Mouse (Mus musculus) activated CD4-positive, CD25-positive, alpha-beta regulatory T cell, adult 4 months (primary cell): ENCODE measurements at regions not wholly inside any gene's neighbourhood (a gene's known extent, or its start where the extent isn't known, plus 50 kb on each side); places are given as distances from the start of the nearest gene placed in this dataset.

ENCODE experiments used
- ATAC-seq: one replicate; pipeline ENCODE4 v1.8.0; 2017

DNA sequence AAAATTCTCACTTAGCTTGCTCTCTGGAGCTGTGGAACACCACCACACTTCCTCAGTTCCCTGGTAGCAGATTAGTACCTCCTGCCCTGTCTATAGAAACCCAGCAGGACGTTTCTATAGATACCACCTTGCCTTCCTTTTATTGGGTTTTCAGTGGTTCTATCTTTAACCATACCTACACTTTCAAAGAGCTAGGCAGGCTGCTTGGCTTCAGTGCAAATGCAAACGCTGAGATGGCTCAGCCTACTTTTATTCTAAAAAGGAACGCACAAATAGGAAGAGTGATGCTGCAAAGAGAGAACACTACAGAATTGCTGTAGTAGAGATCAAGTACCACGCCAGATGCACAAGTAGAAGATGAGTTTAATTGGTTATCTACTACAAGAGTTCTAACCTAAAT, 120.9 kb upstream of the Ifne start:
- ATAC-seq = no peak

DNA sequence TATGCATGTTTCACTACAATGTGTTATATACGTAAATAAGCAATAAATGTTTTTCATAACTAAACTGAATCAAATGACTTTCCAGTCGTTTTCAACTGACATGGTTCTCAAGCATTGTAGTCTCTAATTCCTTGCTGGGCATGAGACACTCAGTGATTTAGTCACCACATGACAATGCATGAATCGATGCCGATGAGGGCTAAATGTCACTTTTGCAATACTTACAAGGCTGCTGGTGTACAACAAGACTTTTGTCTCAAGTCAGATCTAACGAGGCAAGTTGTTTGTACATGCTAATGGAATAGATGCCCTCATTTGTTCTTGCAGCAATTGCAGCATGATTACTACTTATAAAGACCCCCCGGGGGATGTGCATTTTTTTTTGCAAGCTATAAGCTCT, 120.2 kb upstream of the Ifne start:
- no peak for ATAC-seq

DNA sequence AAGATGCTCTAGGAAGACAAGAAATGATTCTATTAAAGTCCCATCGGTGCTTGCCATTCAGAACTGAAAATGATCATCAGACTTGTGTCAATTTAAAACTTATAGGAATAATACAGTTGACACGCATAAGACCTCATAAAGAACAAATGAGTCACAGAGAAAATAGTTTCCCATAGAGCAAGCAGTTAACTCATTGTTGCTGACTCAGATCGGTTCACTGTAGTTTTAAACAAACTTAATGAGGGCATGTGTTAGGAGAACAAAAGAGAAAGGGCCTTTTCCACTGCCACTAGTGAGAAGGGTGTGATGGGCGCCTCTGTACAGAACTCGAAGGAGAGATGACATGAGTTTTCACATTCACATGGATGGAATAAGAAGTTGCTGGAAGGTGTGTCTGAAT, 118.3 kb upstream of the Ifne start:
- no peak for ATAC-seq

DNA sequence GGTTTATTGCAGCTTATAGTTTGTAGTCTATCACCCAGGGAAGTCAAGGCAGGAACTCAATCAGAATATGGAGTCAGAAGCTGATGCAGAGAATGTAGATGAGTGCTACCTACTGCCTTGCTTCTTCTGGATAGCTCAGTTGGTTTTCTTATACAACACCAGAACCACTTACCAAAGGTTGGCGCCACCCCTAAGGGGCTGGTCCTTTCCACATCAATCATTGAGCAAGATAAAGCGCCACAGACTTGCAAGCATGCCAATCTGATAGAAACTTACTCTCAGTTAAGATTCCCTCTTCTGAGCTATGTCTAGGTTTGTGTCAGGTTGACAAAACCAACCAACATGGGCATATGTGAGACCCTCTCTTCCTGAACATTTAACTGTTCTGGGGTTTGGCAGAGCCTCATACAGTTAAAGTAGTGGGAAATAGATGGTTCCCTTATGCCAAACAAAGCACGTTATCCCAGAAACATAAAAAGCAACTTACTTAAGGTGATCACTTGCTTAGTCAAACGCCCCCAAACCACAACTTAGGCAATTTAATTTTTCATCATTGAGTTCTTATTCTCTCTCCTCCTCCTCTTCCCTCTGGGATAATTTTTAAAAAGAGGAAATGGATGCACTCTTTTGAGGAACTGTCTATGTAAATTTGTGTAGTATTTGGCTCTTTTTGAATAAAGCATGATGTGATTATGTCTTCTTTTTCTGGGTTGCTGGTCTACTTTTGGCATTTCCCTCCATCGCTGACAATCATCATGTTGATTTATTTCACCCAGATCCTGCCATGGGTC, 115.3 kb upstream of the Ifne start:
- ATAC-seq = no peak

DNA sequence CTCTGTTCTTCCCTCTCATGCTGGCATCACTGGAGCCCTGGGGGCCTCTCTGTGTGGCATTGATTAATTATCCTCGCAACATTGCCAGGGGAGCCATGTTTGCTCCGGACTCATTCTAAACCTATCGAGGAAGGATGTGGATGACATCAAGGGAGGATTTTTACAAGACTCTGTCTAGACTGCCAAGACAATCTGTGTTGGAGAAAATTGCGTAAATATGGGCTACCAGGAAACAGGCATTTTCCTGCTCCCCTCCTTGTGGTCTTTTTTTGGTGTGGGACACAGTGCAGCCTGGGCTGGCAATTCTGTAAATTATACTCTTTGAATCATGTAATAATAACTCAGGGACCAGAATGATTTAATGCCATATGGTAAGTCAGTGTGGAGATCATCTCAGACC, 114.5 kb upstream of the Ifne start:
- ATAC-seq = no peak

DNA sequence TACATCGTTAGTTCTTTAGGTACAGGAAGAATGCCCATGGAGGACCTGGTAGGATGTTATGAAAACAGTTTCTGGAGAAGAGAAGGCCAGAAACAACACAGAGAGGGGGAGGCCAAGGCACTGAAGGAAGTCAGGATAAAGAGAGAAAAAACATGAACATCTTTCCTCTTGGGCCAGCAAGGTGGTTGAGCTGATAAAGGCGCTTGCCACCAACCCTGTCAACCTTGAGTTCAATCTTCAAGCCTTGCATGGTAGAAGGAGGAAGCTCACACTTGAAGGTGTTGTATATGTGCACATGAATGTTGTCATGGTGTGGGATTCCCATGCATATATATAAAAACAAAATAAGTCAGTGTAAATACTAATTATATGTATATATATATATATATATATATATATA, 112.5 kb upstream of the Ifne start:
- ATAC-seq = no peak

DNA sequence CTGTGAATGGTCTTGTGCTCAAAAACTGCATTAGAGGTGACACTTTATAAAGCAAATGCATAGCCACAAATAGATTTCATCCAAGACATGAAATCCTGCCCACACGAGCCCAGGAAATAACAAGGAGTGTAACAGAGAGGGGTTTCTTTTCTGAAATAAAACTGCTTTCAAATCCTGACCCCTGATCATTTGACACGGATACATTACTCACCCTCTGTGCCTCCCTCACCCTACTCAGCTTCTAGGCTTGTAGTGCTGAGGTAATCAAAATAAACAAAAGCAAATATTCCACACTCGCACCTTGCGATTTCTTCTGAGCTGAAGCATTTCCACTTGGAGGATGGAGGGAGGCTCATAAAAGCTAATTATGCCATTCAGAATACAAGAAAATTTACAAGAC, 108.4 kb upstream of the Ifne start:
- ATAC-seq = no peak

DNA sequence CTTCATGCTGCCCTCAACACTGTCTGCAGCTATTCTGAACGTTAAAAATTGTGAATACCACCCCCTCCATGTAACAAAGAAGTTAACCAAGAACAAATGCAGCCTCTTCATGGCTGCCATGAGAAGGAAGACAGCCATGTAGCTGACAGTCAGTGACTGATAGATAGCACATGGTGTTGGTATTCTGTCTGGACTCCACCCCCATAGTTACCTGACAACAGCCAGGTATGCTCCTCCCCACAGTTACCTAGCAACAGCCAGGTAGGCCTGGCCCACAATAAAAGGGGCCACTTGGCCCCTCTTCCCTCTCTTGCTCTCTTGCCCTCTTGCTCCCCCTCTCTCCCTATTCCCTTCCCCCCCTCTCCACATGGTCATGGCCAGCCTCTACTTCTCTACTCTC, 107.1 kb upstream of the Ifne start:
- ATAC-seq = no peak

DNA sequence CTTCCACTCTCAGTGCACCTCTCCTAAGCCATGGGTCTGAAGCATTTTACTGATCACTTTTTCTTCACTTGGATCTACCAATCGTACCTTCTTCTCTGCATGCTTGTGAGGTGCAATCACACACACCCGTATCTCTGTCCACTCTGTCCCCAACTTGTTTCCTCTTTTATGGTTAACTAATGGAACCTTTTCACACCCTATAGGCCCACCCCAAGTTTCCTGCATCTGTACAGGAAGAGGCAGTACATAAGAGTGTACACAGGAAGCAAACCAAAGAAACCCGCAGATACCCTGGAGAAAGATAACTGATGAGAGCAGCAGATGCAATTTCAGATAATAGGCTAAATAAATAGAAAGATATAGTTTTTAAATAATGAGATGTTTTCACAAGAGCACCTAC, 102.5 kb upstream of the Ifne start:
- peak; percentile 80 for ATAC-seq

DNA sequence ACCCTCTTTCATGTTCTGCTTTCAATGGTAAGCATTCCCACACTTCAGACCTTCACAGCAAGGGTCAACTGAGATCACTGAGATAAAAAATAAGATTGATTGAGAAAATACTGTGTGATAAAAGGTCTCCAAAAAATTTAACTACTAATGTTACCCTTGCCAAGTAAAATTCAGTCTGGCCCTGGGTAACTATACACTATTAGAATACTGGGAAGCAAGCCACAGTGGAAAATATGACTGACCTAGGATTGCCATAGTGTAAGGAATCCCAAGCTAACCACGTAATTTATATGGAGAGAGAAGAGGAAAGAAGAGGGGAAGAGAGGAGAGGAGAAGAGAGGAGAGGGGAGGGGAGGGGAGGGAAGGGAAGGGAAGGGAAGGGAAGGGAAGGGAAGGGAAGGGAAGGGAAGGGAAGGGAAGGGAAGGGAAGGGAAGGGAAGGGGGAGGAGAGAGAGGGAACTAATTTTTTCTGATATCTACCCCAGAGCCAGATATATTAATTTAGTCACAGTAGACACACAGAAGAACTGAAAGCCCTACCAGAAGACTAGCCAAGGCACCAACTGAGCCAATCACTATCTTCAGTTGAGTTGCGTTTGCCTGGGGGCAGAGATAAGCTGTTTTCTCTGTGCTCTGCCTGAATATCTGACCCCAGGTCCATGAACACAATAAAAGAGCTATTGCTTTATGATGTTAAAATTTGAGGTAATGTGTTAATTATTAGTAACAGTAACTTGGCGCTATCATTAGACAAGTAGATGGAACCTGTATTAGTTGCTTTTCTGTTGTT, 97.3 kb upstream of the Ifne start:
- ATAC-seq = no peak

DNA sequence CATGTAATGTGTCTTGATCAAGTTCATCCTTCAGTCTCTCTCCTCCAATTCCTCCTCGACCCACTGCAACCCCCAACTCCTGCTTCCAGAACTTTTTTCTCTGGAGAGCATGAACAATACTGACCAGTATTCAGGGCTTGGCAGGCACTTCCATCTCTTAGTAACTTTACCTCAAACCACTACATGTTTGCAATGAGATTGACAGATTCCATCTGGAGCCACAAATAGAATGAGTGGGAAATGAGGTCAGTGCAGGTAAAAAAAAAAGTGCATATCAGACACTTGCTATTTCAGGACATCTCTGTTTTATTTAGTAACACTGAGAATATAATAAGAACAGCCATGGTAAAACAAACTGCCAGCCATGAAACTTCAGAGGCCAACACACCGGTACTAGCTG, 94.5 kb upstream of the Ifne start:
- ATAC-seq = no peak

DNA sequence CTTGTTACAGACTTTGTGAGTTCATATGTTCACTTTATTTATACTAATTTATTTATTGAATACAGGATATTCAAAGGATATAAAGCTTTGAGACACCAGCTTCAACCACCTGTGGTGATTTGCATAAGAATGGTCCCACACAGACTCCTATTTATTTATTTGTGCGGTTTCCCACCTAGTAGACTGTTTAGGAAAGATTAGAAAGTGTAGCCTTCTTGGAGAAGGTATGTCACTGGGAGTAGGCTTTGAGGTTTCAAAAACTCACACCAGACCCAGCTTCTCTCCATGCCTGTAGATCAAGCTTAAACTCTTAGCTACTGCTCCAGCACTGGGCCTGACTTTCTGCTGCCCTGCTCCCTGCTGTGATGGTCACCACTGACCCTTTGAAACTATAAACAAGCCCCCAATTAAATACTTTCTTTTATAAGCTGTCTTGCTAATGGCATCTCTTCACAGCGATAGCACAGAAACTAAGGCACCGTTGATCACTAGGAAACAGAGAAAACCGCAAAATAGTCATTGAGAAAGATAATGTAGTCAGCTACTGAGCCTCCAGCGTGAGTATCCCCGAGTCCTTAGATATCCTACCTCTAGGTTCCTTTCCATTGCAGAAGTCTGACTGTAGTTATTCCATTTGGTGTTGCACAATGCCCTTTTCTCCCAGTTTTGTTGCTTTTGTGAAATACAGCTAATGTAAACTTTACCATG, 89.3 kb upstream of the Ifne start:
- no peak for ATAC-seq

DNA sequence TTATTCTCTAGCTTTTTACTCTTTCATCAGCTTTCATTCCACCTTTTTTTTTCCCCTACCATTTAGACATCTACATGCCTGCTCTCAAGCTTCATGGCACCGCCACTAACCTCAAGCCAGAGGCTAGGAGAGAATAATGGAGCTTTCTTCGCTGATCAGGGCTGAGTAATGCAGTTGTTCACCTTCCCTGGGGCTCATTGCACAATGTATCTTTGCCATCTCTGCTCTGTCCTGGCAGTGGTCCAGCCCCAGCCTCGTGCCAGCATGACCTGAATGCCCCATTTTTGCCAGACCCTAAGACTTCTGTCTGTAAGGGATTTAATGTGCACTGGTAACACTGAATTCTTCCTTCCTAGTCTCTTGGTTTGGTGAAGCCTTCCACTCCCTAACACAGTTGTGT, 79.6 kb upstream of the Ifne start:
- ATAC-seq = no peak

DNA sequence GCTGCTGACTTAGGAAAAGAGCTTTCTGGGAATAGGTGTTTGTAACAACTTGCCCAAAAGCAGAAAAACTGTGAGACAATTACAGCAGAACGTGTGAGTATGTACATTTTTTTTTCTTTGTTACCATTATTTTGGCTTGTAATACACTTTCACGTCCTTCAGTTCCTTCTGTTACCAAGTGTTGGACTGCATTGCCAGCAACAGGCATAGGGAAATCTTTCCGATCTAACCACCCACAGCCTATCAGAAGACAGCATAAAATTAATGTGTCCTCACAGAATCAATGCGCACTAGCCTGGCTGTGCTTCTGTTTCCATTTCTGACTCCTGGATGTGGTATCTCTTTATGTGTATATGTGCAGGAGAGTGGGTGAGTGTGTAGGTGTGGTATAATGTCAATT, 76.6 kb upstream of the Ifne start:
- no peak for ATAC-seq

DNA sequence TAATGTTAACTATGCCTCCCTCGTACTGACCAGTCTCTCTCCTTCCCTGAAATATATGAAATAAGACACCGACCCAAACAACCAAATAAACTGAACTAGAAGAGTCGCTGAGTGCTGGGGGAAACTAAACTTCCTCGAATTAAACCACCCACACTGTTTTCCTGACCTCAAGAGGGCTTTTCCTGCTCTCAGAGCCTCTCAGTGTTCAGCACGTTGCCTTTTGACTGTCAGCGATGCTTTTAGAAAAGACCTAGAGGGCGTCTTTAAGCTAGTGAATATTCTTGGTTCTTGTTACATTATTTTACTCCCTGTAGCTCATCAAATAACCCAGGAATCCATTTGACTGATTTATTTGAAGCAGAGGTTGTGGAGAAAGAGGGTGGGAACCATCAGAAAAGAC, 76.2 kb upstream of the Ifne start:
- no peak for ATAC-seq

DNA sequence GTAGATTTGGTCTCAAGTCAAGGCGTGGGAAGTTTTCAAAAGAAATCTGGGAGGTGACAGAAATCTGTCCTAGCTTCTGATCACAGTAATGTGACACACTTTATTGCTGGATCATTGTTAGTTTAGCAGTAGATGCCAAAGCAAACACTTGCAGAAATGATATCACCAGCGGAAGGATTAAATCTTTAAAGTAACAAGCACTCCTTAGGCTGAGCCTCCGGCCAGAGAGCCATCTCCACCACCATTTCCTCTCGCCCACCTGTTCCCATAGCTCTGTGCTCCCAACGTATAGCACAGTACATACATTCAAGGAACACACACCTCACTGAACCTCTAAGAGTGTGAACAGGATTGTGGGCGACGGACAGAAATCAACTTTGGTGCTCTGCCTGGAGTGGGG, 75.6 kb upstream of the Ifne start:
- ATAC-seq = no peak

DNA sequence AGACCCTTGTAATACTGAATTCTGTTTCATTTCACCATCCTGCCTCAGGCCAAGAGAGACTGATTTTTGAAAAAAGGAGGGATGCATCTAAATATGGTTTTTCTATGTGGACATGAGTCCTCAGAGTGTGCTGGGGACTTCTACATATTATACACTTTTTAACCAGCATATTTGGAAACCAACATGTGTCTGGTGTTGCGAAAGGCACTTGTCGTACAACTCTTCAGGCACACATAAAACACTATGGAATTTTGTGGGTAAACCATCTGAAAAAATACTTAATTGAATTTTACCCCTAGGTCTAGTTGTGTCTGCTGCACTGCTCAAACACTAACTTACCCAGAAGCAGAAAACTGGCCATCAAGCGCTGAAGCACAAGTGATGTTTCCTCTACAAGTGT, 74.0 kb upstream of the Ifne start:
- no peak for ATAC-seq

DNA sequence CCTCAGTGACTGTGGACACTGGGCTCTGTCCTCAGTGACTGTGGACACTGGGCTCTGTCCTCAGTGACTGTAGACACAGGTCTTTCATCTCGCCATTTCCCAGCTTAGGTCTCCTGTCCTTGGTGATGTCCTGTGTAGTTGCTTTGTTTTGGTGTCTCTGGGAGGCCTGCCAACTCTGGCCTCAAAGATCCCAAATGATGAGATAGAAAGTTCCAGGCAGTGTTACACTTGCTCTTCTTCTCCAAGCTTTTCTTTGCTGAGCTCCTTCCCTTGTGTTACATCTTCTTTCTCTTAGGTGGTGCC, 71.0 kb upstream of the Ifne start:
- no peak for ATAC-seq

DNA sequence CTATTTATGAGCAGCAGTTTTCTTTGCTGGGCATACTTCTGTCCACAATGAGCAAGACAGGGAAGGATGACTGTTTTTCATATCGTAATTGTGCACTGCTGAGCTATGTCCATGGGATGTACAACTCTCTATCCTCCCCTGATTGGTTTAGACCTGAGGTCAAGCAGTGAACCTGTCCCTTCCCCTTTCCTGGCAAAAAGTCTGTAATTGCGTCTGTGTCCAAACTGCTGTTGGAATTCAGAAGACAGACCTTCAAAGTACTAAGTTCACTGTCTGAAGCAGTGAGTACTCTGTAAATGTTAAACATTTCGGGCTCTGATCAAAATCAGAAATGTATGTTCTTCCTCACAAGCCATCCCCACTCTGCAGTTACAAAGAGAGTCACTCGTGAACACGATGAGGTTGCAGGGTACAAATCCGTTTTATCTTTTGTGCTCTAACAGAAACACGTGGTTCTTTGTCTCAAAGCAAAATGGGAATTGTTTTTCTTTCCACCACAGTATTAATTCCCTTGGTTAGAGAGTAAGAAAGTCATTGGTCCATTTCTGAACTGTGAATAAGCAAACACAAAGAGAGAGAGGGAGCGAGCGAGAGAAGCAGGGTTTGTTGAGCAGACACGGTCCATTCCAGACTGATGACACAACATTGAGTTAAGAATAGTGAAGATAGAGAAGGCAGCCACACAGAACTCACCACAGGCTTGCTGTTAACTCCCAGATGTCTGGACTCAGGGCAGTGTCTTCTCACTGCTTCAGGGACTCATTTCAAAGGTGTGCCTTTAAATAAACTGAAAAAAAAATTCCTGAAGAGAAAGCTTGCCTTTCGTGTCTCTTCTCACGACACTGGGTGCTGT, 70.4 kb upstream of the Ifne start:
- no peak for ATAC-seq

DNA sequence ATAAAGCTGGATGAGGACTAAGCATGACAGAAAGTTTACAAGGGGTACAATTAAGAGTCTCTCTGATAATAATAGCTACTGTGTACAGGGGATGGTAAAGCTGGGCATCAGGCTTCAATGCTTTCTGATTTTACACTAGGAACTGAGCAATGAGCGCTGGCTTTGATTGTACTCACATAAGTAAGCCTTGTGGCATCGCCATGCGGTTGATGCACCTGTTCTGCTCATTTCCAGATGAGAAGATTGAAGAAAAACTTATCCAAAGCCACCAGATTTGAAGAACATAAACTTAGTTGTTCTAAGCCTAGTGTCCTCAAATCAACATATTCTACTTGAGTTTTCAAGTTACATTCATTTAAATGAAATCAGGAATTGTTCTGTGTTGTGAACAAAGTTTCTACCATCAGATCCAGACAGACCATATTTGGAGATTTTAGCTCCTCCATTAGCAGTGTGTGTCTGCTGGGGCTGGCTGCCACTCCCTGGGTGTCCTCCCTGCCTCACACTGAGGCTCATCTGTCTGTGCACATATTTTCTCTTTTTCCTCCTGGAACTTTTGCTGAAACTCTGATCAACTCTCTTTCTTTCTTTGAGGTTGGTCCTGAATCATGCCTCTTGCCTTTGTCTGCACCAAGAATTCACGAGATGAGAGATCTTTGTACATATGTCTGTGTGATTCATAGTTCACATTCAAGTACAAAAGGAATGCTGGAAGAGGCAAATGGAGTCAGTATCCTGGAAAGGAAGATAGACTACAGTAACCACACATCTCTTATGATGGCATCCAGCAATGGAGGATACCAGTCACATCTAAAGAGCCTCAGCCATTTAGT, 68.2 kb upstream of the Ifne start:
- ATAC-seq = no peak

DNA sequence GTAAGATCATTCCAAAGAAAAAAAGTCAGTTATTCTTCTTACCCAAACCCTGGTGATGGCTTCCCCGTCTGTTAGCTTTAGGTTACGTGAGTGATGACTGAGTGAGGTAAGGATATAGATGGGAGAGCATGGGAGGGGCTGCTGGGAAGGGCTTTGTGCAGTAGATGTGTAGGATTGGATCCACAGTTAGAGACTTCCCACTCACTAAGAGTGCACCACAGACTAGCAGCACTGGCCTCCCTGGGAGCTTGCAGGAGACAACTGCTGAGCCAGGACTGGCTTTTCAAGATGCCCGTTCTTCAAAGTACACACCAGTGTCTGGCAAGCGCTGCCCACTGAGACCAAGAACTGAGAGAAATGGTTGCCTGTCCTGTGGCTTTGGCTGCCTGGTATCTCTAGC, 62.0 kb upstream of the Ifne start:
- ATAC-seq = no peak

DNA sequence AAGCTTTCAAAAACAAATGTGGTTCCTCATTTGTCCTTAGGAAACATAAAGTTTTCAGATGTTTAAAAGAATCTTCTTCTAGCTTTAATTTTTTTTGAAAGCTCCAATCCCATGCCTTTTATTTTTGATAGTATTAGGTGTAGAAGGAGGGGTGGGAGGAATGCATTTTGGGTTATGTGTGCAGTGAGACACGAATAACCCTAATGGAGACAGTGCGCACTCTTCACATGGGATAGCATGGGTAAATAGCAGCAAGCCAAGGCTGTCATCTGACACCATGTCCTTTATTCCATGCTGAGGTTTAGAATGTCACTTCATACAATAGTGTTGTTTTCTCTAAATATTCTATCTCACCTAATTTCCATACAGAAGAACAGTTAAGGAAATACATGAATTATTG, 60.7 kb upstream of the Ifne start:
- no peak for ATAC-seq
